Mouse (Mus musculus) ES-CJ7 (cell line): Measurements from ENCODE around the gene Rasgrp2.

Experiments
- DNase-seq: peaks from one replicate; pipeline ENCODE4 v3.0.0; 2011; ENCODE audit warnings: low read depth, low spot score

Gene Rasgrp2

GRCm38 (mm10) chr19:6407109-6407508 lies 8.0 kb downstream of the Rasgrp2 start:
- DNase-seq = no peak

GRCm38 (mm10) chr19:6407816-6408510 lies 8.8 kb downstream of the Rasgrp2 start:
- peak; percentile 80 for DNase-seq

GRCm38 (mm10) chr19:6408749-6409148 lies 9.6 kb downstream of the Rasgrp2 start:
- no peak for DNase-seq

GRCm38 (mm10) chr19:6409176-6409575 lies 10.0 kb downstream of the Rasgrp2 start:
- no peak for DNase-seq

- DNase-seq = no peak
Measured at GRCm38 (mm10) chr19:6409936-6410335, 10.8 kb downstream of the Rasgrp2 start.

GRCm38 (mm10) chr19:6412798-6413197 lies 13.7 kb downstream of the Rasgrp2 start:
- peak; percentile 62 for DNase-seq

GRCm38 (mm10) chr19:6415454-6415853 lies 16.3 kb downstream of the Rasgrp2 start:
- DNase-seq = no peak

GRCm38 (mm10) chr19:6416124-6416770 lies 17.1 kb downstream of the Rasgrp2 start:
- DNase-seq = peak; percentile 63

GRCm38 (mm10) chr19:6416894-6417761 lies 18.0 kb downstream of the Rasgrp2 start:
- DNase-seq = peak; percentile 81

GRCm38 (mm10) chr19:6418233-6418879 lies 19.2 kb downstream of the Rasgrp2 start, which contains the start of gene Nrxn2:
TSS of gene Nrxn2 (plus strand) at chr19:6418731.
- peak; percentile 93 for DNase-seq

GRCm38 (mm10) chr19:6418984-6419692 lies 20.0 kb downstream of the Rasgrp2 start:
- DNase-seq = no peak

- DNase-seq = no peak
Measured at GRCm38 (mm10) chr19:6419805-6420310, 20.7 kb downstream of the Rasgrp2 start.

- DNase-seq = no peak
Measured at GRCm38 (mm10) chr19:6420481-6421210, 21.5 kb downstream of the Rasgrp2 start.

- DNase-seq = no peak
Measured at GRCm38 (mm10) chr19:6421211-6421590, 22.1 kb downstream of the Rasgrp2 start.

GRCm38 (mm10) chr19:6422014-6422413 lies 22.9 kb downstream of the Rasgrp2 start:
- no peak for DNase-seq

- no peak for DNase-seq
Measured at GRCm38 (mm10) chr19:6423241-6423640, 24.1 kb downstream of the Rasgrp2 start.

GRCm38 (mm10) chr19:6424137-6424881 lies 25.2 kb downstream of the Rasgrp2 start:
- DNase-seq = no peak

GRCm38 (mm10) chr19:6425595-6425994 lies 26.5 kb downstream of the Rasgrp2 start:
- DNase-seq = no peak

GRCm38 (mm10) chr19:6426703-6427500 lies 27.8 kb downstream of the Rasgrp2 start:
- peak; percentile 82 for DNase-seq
